Mouse (Mus musculus) midbrain, embryonic 14.5 days (tissue): ENCODE results near the gene Zfp652. TPM values are rescaled to one million over a fixed set of nuclear protein-coding genes. Genes with fewer than 3 reads are reported as not detected.
"Not testable (repeated sequence)": the region's sequence is repeated elsewhere in the genome, so short reads cannot be mapped to it uniquely, and the experiment has no call there.

Source experiments
- ATAC-seq: fragments of 200-750 bp; cut with Nextera tagmentation; 2 replicates; pipeline ENCODE4 v1.8.0; 2017; ENCODE audit warnings: moderate number of reproducible peaks, moderate library complexity; ENCODE audit not compliant: low FRiP score, low TSS enrichment
- DNase-seq: peaks from one replicate; pipeline ENCODE4 v3.0.0-alpha.2; 2015
- H3K27ac ChIP-seq: fragments of 300-500 bp; sonication (generic); replicated peaks from 2 replicates; pipeline ENCODE4 v1.5.1; 2014; ENCODE audit warnings: mild to moderate bottlenecking, low read depth, low read length, moderate library complexity
- H3K27me3 ChIP-seq: fragments of 300-500 bp; sonication (generic); 2 replicates; pipeline ENCODE4 v1.6.1; 2014; ENCODE audit warnings: low read length, control low read depth, mixed read lengths; ENCODE audit not compliant: control insufficient read depth, insufficient read depth
- H3K36me3 ChIP-seq: fragments of 300-500 bp; sonication (generic); 2 replicates; pipeline ENCODE4 v1.6.1; 2014; ENCODE audit warnings: low read length, control low read depth; ENCODE audit not compliant: control insufficient read depth, insufficient read depth
- H3K4me1 ChIP-seq: fragments of 300-500 bp; sonication (generic); 2 replicates; pipeline ENCODE4 v1.6.1; 2014; ENCODE audit warnings: mild to moderate bottlenecking, antibody characterized with exemption, low read length, control low read depth; ENCODE audit not compliant: control insufficient read depth, insufficient read depth
- H3K4me2 ChIP-seq: fragments of 300-500 bp; sonication (generic); 2 replicates; pipeline ENCODE4 v1.6.1; 2014; ENCODE audit warnings: mild to moderate bottlenecking, low read length, moderate library complexity
- H3K4me3 ChIP-seq: fragments of 300-500 bp; sonication (generic); replicated peaks from 2 replicates; pipeline ENCODE4 v1.5.1; 2014; ENCODE audit warnings: low read depth, low read length
- H3K9ac ChIP-seq: fragments of 300-500 bp; sonication (generic); replicated peaks from 2 replicates; pipeline ENCODE4 v1.6.1; 2014; ENCODE audit warnings: mild to moderate bottlenecking, low read length, moderate library complexity
- H3K9me3 ChIP-seq: fragments of 300-500 bp; sonication (generic); 2 replicates; pipeline ENCODE4 v1.6.1; 2016; ENCODE audit warnings: low read length, control low read depth, mixed read lengths; ENCODE audit not compliant: control insufficient read depth
- WGBS: fragments of 180-500 bp; shearing (Covaris S2); extraction: QIAGEN DNeasy Blood & Tissue Kit; methylation state at CpG from one replicate; pipeline ENCODE4 v1.1.7; 2014; 5-methylcytosine and 5-hydroxymethylcytosine counted together
- polyA plus RNA-seq: library from polyadenylated mRNA; unstranded; fragments of >200 nt; fragmentation: Nextera tagmentation; extraction: Ambion mirVana; gene quantifications from 2 replicates; pipeline ENCODE4 v1.2.1, GENCODE M21; 2014

Gene Zfp652
- polyA plus RNA-seq, 1 experiment from 2014 or later = 13.1 TPM

DNA sequence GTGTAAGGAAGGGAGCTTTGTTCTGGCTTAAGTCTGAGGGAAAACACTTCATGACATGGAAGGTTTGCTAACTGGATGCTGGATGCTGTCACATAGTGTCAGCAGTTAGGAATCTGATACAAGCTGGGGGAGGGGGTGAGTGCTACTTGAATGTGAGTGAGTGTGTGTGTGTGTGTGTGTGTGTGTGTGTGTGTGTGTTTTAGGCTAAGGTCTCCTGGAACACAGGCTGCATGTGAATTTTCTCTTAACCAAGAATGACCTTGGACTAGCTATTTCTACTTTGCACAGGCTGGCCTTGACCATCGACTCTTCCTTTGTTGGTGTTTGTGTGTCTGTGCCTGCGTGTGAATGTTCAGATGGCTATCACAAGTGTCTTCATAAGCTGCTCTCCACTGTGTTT is 32.0 kb downstream of the Zfp652 start:
- ATAC-seq (no peak), DNase-seq (no peak)
- no peaks in the 10 kb centered on the region for H3K4me1 ChIP-seq
- H3K27ac ChIP-seq = no peak overlapping the region
- WGBS = 95% methylated on average over 2 of the region's 2 CpGs
- H3K4me3 ChIP-seq = no peak overlapping the region
- peaks cover 7% of the 10 kb centered on the region for H3K36me3 ChIP-seq
- H3K9me3 ChIP-seq = no peaks in the 10 kb centered on the region
- no peaks in the 10 kb centered on the region for H3K27me3 ChIP-seq
- H3K9ac ChIP-seq = no peak overlapping the region
- H3K4me2 ChIP-seq = no peak overlapping the region

DNA sequence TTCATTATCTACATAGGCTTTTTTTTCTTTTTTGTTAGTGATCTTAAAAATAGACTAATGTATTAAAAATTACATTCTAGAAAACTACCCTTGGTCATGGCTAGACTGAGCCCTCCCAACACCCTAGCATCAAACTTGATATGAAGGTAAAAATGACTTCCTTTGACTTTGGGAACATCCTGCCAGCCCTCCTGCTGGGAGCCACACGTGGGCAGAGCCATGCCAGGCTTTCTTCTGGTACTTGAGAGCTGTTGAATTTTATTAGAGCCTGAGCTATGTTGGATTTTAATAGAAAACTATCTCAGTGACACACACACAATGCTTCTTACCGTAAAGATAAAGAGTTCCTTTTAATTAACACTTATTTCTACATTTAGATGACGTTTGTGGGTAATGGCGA is 34.3 kb downstream of the Zfp652 start:
- no peaks in the 10 kb centered on the region for H3K9me3 ChIP-seq
- H3K27ac ChIP-seq = no peak overlapping the region
- no peak overlapping the region for H3K4me2 ChIP-seq
- no peak for ATAC-seq
- no peak for DNase-seq
- 79% methylated on average over 4 of the region's 4 CpGs for WGBS
- peaks cover 18% of the 10 kb centered on the region for H3K36me3 ChIP-seq
- no peak overlapping the region for H3K9ac ChIP-seq
- no peaks in the 10 kb centered on the region for H3K4me1 ChIP-seq
- no peak overlapping the region for H3K4me3 ChIP-seq
- H3K27me3 ChIP-seq = no peaks in the 10 kb centered on the region

DNA sequence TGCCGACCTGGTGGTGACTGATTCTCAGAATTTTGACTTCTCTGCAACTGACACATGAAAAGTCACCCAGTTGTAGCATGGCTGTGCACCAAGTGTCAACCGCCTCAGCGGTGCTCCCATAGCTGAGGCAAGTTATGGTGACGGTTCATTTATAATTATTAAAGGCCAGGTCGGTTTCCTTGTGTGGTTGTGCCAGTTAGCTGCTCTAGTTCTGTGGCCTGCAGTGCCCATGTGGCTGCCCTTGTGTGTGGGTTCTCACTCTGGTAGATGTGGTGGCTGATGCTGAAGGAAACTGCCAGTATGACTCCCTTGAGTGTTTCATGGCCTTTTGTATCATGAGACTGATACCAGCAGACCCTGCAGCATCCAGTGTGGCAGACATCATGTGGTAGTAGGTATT is 35.9 kb downstream of the Zfp652 start:
- WGBS = 88% methylated on average over 5 of the region's 5 CpGs

DNA sequence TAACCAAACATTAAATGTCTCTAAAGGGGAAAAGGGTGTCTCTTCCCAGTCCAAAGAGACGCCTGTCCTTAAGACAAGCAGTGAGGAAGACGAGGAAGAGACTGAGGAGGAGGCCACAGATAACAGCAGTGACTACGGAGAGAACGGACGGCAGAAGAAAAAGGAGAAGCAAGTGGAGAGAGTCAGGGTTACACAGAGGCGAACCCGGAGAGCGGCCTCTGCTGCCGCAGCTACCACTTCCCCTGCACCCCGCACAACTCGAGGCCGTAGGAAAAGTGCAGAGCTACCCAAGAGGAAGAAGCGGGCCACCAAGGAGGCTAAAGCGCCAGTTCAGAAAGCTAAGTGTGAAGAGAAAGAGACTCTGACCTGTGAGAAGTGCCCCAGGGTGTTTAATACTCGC is 37.1 kb downstream of the Zfp652 start:
- no peak for DNase-seq
- ATAC-seq = no peak
- no peaks in the 10 kb centered on the region for H3K27me3 ChIP-seq
- H3K36me3 ChIP-seq = peaks cover 36% of the 10 kb centered on the region
- no peak overlapping the region for H3K4me2 ChIP-seq
- H3K9ac ChIP-seq = no peak overlapping the region
- 81% methylated on average over 15 of the region's 15 CpGs for WGBS
- no peak overlapping the region for H3K27ac ChIP-seq
- no peaks in the 10 kb centered on the region for H3K4me1 ChIP-seq
- no peaks in the 10 kb centered on the region for H3K9me3 ChIP-seq
- H3K4me3 ChIP-seq = no peak overlapping the region

More for the DNA sequence above, 35.9 kb downstream of the Zfp652 start:
- Histone ChIP-seq H3K9me3 (no peaks in the 10 kb centered on the region), H3K27ac (no peak overlapping the region), H3K4me3 (no peak overlapping the region), H3K27me3 (no peaks in the 10 kb centered on the region), H3K36me3 (peaks cover 27% of the 10 kb centered on the region), H3K4me2 (no peak overlapping the region), H3K4me1 (no peaks in the 10 kb centered on the region), H3K9ac (no peak overlapping the region)
- DNase-seq (no peak), ATAC-seq (no peak)

DNA sequence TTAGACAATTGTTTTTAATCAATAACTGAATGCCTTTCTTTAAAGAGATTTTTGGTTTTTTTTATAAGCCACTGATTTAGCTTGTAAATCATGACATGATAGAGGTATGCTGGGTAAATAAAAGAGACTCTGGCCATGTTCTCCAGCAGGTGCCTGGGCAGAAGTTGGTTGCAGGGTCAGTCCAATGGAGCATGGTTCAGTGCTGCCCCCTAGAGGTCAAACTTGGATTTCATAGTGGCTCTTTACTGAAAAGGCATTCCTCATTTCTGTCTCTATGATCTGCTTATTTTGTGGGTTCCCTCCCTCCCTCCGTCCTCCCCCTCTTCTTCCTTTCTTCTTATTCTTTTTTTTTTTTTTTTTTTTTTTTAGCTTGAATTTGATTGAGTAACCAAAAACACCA is 38.5 kb downstream of the Zfp652 start:
- WGBS = 0% methylated on average over 1 of the region's 1 CpGs
- peaks cover 49% of the 10 kb centered on the region for H3K36me3 ChIP-seq
- H3K4me3 ChIP-seq = no peak overlapping the region
- no peaks in the 10 kb centered on the region for H3K9me3 ChIP-seq
- no peaks in the 10 kb centered on the region for H3K27me3 ChIP-seq
- DNase-seq (peak; percentile 89), ATAC-seq (no peak)
- no peaks in the 10 kb centered on the region for H3K4me1 ChIP-seq
- no peak overlapping the region for H3K4me2 ChIP-seq
- H3K9ac ChIP-seq = no peak overlapping the region
- H3K27ac ChIP-seq = no peak overlapping the region

DNA sequence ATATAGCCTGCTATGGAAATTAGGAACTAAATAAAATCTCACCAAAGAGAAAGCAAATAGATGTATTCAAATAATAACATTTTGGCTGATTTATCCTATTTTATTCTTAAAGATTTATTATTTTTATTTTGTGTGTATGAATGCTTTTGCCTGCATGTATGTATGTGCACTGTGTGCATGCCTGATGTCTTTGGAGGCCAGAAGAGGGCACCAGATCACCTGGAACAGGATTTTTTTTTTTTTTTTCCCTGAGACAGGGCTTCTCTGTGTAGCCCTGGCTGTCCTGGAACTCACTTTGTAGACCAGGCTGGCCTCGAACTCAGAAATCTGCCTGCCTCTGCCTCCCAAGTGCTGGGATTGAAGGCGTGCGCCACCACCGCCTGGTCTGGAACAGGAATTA is 42.7 kb downstream of the Zfp652 start:
- H3K4me2 ChIP-seq, H3K9me3 ChIP-seq, H3K27ac ChIP-seq, H3K4me3 ChIP-seq, H3K4me1 ChIP-seq, ATAC-seq, DNase-seq, H3K9ac ChIP-seq, H3K27me3 ChIP-seq: not testable (repeated sequence)
- WGBS = 95% methylated on average over 4 of the region's 4 CpGs
- H3K36me3 ChIP-seq = peaks cover 58% of the 10 kb centered on the region

DNA sequence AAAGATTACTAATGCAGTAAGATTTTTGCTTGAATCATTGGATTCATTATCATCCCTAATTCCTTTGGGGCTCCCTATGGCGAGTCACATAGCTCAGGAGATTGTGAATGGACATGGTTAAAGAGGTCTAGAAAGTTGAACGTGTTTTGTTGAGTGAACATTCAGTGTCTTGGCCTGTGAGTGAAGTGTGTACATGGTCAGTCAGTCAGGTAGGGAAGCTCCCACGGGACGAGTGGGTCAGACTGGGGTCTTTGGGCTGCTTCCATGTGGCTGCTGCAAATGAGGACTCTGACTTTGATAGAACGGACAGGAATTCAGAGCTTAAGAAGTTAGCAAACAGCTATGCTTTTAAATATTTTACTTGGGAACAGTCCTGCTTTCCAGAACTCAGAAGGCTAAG is 48.0 kb downstream of the Zfp652 start:
- H3K4me3 ChIP-seq = no peak overlapping the region
- peaks cover 52% of the 10 kb centered on the region for H3K36me3 ChIP-seq
- WGBS = 87% methylated on average over 5 of the region's 5 CpGs

DNA sequence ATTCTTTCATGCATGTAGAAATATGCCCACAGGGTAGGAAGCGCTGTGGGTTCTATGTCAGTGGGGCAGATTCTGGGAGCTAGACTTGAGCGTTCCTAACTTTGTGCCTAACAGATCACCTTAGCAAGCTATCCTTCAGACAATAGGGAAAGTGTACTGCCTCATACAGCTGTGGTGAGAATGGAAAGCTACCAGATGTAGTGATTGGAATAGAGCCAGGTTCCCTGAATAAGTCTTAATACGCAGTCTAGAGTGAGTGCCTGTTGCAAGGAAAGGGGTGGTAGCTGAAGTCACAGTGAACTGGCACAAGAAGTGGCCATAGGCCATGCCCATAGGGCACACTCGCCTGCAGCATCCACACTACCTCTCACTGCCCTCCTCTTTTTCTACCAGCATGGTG is 50.5 kb downstream of the Zfp652 start:
- ATAC-seq (no peak), DNase-seq (no peak)
- Histone ChIP-seq H3K9ac (no peak overlapping the region), H3K4me3 (no peak overlapping the region), H3K27ac (no peak overlapping the region), H3K36me3 (peaks cover 39% of the 10 kb centered on the region), H3K4me2 (no peak overlapping the region), H3K27me3 (no peaks in the 10 kb centered on the region), H3K9me3 (no peaks in the 10 kb centered on the region), H3K4me1 (no peaks in the 10 kb centered on the region)
- 93% methylated on average over 4 of the region's 4 CpGs for WGBS

More for the DNA sequence above, 48.0 kb downstream of the Zfp652 start:
- Histone ChIP-seq H3K9me3 (no peaks in the 10 kb centered on the region), H3K27me3 (no peaks in the 10 kb centered on the region), H3K4me2 (no peak overlapping the region), H3K9ac (no peak overlapping the region), H3K27ac (no peak overlapping the region), H3K4me1 (no peaks in the 10 kb centered on the region)
- DNase-seq (no peak), ATAC-seq (no peak)

DNA sequence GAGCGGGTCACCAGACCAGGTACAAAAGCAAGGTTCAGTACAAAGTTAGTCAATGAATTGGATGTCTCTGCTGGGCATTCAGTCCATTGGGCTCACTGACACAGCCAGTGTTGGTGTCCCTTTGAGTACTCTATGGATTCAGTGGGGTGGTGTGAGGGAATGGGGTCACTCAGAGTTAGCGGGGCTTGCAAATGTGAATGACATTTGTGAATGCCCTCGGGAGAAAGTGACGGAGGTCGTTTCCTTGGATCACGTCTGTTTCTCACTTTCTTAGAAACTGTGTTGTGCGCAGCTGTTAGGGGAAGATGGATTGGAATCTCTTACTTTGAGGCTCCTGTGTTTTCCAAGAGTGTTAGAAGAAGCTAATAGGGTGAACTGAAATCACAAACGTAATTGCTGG is 52.3 kb downstream of the Zfp652 start:
- H3K4me2 ChIP-seq = no peak overlapping the region
- no peaks in the 10 kb centered on the region for H3K9me3 ChIP-seq
- no peaks in the 10 kb centered on the region for H3K27me3 ChIP-seq
- no peaks in the 10 kb centered on the region for H3K4me1 ChIP-seq
- no peak for DNase-seq
- H3K9ac ChIP-seq = no peak overlapping the region
- 72% methylated on average over 8 of the region's 8 CpGs for WGBS
- H3K27ac ChIP-seq = no peak overlapping the region
- H3K4me3 ChIP-seq = no peak overlapping the region
- peaks cover 44% of the 10 kb centered on the region for H3K36me3 ChIP-seq
- no peak for ATAC-seq
